Mouse (Mus musculus): Measurements from ENCODE around the gene Tlx2. TPM values are rescaled to one million over a fixed set of nuclear protein-coding genes. Genes with fewer than 3 reads are reported as not detected.

The Tlx2 gene
- polyA plus RNA-seq, 1 experiment from 2014 or later, result 1.9 TPM

DNA sequence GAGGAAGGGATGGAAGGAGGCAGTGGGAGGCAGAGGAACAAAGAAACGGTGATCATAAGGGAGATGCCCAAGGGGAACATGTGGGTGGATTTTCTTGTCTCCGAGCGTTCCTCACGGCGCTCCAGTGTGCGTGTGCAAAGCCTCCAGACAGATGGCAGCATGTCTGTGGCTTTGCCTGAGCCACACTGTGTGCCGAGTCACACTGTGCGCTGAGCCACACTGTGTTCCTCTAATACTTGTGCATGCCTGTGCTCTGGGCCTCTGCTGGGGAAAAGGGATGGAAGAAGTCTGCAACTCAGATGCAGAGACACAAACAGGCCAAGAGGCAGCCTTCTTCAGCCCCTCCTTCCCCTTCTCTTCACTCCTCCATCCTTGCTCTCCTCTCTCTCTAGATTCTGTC lies 42.8 kb downstream of the Tlx2 start:
- H3K4me1 ChIP-seq (ENCODE audit: control insufficient read depth in 2 of 2, insufficient read depth in 2 of 2, low read length in 2 of 2), result peaks cover 8 to 18% of the 10 kb centered on the region in 2 experiments
- H3K9ac ChIP-seq (ENCODE audit: low read length), result no peak overlapping the region
- H3K27ac ChIP-seq (replicated peaks in 1 of 2; ENCODE audit: control insufficient read depth in 1 of 2, insufficient read depth in 1 of 2, low read depth in 2 of 2, low read length in 2 of 2), result no peak overlapping the region
- ATAC-seq (ENCODE audit: insufficient number of reproducible peaks, insufficient read depth, low FRiP score, low read depth), result no peak
- H3K36me3 ChIP-seq (ENCODE audit: control insufficient read depth, insufficient read depth, low read length), result 0 out of 2 replicates have a peak, but pooled peaks cover 4% of the 10 kb centered on the region
- peaks cover 27% of the 10 kb centered on the region for H3K27me3 ChIP-seq (ENCODE audit: control insufficient read depth, insufficient read depth, low read length)
- H3K4me2 ChIP-seq (ENCODE audit: low read length), result no peak overlapping the region
- no peaks in the 10 kb centered on the region for H3K9me3 ChIP-seq (ENCODE audit: control insufficient read depth, low read length)
- H3K4me3 ChIP-seq (ENCODE audit: control insufficient read depth in 1 of 2, insufficient read depth in 1 of 2, low read depth in 1 of 2, low read length in 2 of 2), result no peak overlapping the region
- WGBS, result 76% methylated on average over 8 of the region's 8 CpGs

DNA sequence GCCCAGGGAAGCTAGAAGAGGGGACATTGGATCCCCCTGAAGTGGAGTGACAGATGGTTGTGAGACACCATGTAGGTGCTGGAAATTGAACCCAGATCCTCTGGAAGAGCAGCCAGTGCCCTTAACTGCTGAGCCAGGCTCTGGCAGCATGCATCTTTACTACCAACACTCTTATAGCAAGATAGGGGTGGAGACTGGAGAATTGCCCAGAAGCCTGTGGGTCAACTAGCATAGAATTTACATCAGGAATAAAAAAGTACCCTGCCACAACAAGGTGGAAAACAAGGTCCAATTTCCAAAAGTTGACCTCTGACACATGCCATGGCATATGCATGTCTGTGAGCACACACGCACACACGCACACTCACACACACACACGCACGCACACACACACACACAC lies 44.9 kb downstream of the Tlx2 start:
- Histone ChIP-seq H3K27me3 (ENCODE audit: control insufficient read depth, insufficient read depth, low read length) (peaks cover 16% of the 10 kb centered on the region), H3K9ac (ENCODE audit: low read length) (no peak overlapping the region), H3K4me3 (ENCODE audit: control insufficient read depth in 1 of 2, insufficient read depth in 1 of 2, low read depth in 1 of 2, low read length in 2 of 2) (no peak overlapping the region), H3K9me3 (ENCODE audit: control insufficient read depth, low read length) (no peaks in the 10 kb centered on the region), H3K27ac (replicated peaks in 1 of 2; ENCODE audit: control insufficient read depth in 1 of 2, insufficient read depth in 1 of 2, low read depth in 2 of 2, low read length in 2 of 2) (no peak overlapping the region), H3K4me1 (ENCODE audit: control insufficient read depth in 2 of 2, insufficient read depth in 2 of 2, low read length in 2 of 2) (peaks cover 3 to 13% of the 10 kb centered on the region in 2 experiments; a peak in 3 of 4 replicates), H3K4me2 (ENCODE audit: low read length) (no peak overlapping the region), H3K36me3 (ENCODE audit: control insufficient read depth, insufficient read depth, low read length) (no peaks in the 10 kb centered on the region)
- no peak for ATAC-seq (ENCODE audit: insufficient number of reproducible peaks, insufficient read depth, low FRiP score, low read depth)
- 93% methylated on average over 4 of the region's 4 CpGs for WGBS

DNA sequence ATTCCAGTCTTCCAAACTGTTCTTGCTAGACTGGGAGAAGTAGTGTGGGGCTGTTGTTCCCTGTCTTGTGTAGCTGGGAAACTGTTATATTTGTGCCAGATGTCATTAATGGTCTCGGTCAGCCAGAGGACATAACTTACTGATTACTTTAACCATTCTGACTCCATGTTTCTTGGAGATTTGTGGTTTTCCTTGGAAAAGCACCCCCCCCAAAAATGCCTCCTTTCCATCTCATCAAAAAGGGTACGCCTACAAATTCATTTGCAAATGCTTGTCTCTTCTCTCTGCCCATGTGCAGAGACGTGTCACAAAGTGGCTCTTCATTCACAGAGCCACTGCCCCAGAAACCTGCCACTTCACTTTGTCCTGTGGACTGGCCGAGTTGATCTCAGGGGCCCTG lies 45.7 kb downstream of the Tlx2 start:
- Histone ChIP-seq H3K27ac (replicated peaks in 1 of 2; ENCODE audit: control insufficient read depth in 1 of 2, insufficient read depth in 1 of 2, low read depth in 2 of 2, low read length in 2 of 2) (no peak overlapping the region), H3K4me1 (ENCODE audit: control insufficient read depth in 2 of 2, insufficient read depth in 2 of 2, low read length in 2 of 2) (peaks cover 0 to 6% of the 10 kb centered on the region in 2 experiments; a peak in 1 of 4 replicates), H3K36me3 (ENCODE audit: control insufficient read depth, insufficient read depth, low read length) (no peaks in the 10 kb centered on the region), H3K4me2 (ENCODE audit: low read length) (no peak overlapping the region), H3K9me3 (ENCODE audit: control insufficient read depth, low read length) (no peaks in the 10 kb centered on the region), H3K4me3 (ENCODE audit: control insufficient read depth in 1 of 2, insufficient read depth in 1 of 2, low read depth in 1 of 2, low read length in 2 of 2) (no peak overlapping the region), H3K27me3 (ENCODE audit: control insufficient read depth, insufficient read depth, low read length) (peaks cover 16% of the 10 kb centered on the region), H3K9ac (ENCODE audit: low read length) (no peak overlapping the region)
- WGBS, result 74% methylated on average over 4 of the region's 4 CpGs
- no peak for ATAC-seq (ENCODE audit: insufficient number of reproducible peaks, insufficient read depth, low FRiP score, low read depth)

DNA sequence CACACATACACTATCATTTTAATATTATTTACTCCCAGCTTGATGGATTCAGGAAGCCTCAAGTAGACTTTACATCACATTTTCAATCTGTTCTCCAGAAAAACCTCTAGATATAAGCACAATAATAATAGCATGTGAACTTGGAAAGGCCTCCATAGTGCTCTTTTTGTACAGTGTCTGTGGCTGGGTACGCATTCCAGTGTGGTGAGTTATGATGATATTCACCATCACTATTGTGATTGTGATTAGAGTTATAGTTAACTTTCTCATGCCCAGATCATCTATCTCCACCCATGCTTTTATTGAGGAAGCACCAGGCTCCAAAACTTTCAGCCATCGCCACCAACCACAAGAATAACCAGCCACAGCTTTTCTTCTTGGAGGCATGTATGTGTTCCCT lies 46.3 kb downstream of the Tlx2 start:
- Histone ChIP-seq H3K9ac (ENCODE audit: low read length) (no peak overlapping the region), H3K27ac (replicated peaks in 1 of 2; ENCODE audit: control insufficient read depth in 1 of 2, insufficient read depth in 1 of 2, low read depth in 2 of 2, low read length in 2 of 2) (no peak overlapping the region), H3K4me1 (ENCODE audit: control insufficient read depth in 2 of 2, insufficient read depth in 2 of 2, low read length in 2 of 2) (peaks cover 0 to 6% of the 10 kb centered on the region in 2 experiments; a peak in 1 of 4 replicates), H3K4me2 (ENCODE audit: low read length) (no peak overlapping the region), H3K27me3 (ENCODE audit: control insufficient read depth, insufficient read depth, low read length) (peaks cover 10% of the 10 kb centered on the region), H3K9me3 (ENCODE audit: control insufficient read depth, low read length) (no peaks in the 10 kb centered on the region), H3K4me3 (ENCODE audit: control insufficient read depth in 1 of 2, insufficient read depth in 1 of 2, low read depth in 1 of 2, low read length in 2 of 2) (no peak overlapping the region), H3K36me3 (ENCODE audit: control insufficient read depth, insufficient read depth, low read length) (no peaks in the 10 kb centered on the region)
- 86% methylated on average over 2 of the region's 2 CpGs for WGBS
- no peak for ATAC-seq (ENCODE audit: insufficient number of reproducible peaks, insufficient read depth, low FRiP score, low read depth)

DNA sequence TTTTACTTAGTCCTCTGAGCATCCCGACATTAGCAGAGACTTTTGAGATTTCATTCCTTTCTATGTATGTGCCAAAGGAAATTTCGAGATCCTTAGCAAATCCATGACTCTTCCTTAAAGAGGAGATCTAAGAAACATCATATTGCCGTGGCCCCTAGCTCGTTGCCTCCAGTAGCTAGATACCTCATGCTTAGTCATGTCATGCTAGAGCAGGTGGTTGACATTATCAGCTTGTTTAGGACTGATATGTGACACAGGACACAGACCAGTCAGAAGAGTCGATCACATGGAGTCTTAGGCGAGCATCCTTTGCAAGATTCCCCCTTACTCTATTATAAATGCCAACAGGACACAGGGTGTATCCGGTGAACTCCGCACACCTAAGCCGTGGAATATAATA lies 47.1 kb downstream of the Tlx2 start:
- ATAC-seq (ENCODE audit: insufficient number of reproducible peaks, insufficient read depth, low FRiP score, low read depth), result no peak
- Histone ChIP-seq H3K9ac (ENCODE audit: low read length) (no peak overlapping the region), H3K4me1 (ENCODE audit: control insufficient read depth in 2 of 2, insufficient read depth in 2 of 2, low read length in 2 of 2) (peaks cover 0 to 6% of the 10 kb centered on the region in 2 experiments; a peak in 1 of 4 replicates), H3K4me2 (ENCODE audit: low read length) (no peak overlapping the region), H3K36me3 (ENCODE audit: control insufficient read depth, insufficient read depth, low read length) (no peaks in the 10 kb centered on the region), H3K9me3 (ENCODE audit: control insufficient read depth, low read length) (no peaks in the 10 kb centered on the region), H3K27ac (replicated peaks in 1 of 2; ENCODE audit: control insufficient read depth in 1 of 2, insufficient read depth in 1 of 2, low read depth in 2 of 2, low read length in 2 of 2) (no peak overlapping the region), H3K27me3 (ENCODE audit: control insufficient read depth, insufficient read depth, low read length) (peaks cover 4% of the 10 kb centered on the region; the same call in 1 of the 2 replicates), H3K4me3 (ENCODE audit: control insufficient read depth in 1 of 2, insufficient read depth in 1 of 2, low read depth in 1 of 2, low read length in 2 of 2) (no peak overlapping the region)
- 74% methylated on average over 9 of the region's 9 CpGs for WGBS

GRCm38 (mm10) chr6:83020836-83021593 lies 49.1 kb downstream of the Tlx2 start:
- Histone ChIP-seq H3K27me3 (ENCODE audit: control insufficient read depth, insufficient read depth, low read length) (no peaks in the 10 kb centered on the region), H3K36me3 (ENCODE audit: control insufficient read depth, insufficient read depth, low read length) (no peaks in the 10 kb centered on the region), H3K27ac (replicated peaks in 1 of 2; ENCODE audit: control insufficient read depth in 1 of 2, insufficient read depth in 1 of 2, low read depth in 2 of 2, low read length in 2 of 2) (no peak overlapping the region), H3K4me3 (ENCODE audit: control insufficient read depth in 1 of 2, insufficient read depth in 1 of 2, low read depth in 1 of 2, low read length in 2 of 2) (no peak overlapping the region), H3K4me1 (ENCODE audit: control insufficient read depth in 2 of 2, insufficient read depth in 2 of 2, low read length in 2 of 2) (peaks cover 0 to 7% of the 10 kb centered on the region in 2 experiments; a peak in 1 of 4 replicates), H3K9ac (ENCODE audit: low read length) (no peak overlapping the region), H3K4me2 (ENCODE audit: low read length) (no peak overlapping the region), H3K9me3 (ENCODE audit: control insufficient read depth, low read length) (no peaks in the 10 kb centered on the region)
- ATAC-seq (ENCODE audit: insufficient number of reproducible peaks, insufficient read depth, low FRiP score, low read depth), result no peak
- 71% methylated on average over 4 of the region's 4 CpGs for WGBS

GRCm38 (mm10) chr6:83020121-83020520 lies 50.0 kb downstream of the Tlx2 start:
- no peaks in the 10 kb centered on the region for H3K27me3 ChIP-seq (ENCODE audit: control insufficient read depth, insufficient read depth, low read length)
- H3K9me3 ChIP-seq (ENCODE audit: control insufficient read depth, low read length), result no peaks in the 10 kb centered on the region
- no peak overlapping the region for H3K4me3 ChIP-seq (ENCODE audit: control insufficient read depth in 1 of 2, insufficient read depth in 1 of 2, low read depth in 1 of 2, low read length in 2 of 2)
- no peak for ATAC-seq (ENCODE audit: insufficient number of reproducible peaks, insufficient read depth, low FRiP score, low read depth)
- H3K4me1 ChIP-seq (ENCODE audit: control insufficient read depth in 2 of 2, insufficient read depth in 2 of 2, low read length in 2 of 2), result peaks cover 0 to 7% of the 10 kb centered on the region in 2 experiments; a peak in 1 of 4 replicates
- H3K27ac ChIP-seq (replicated peaks in 1 of 2; ENCODE audit: control insufficient read depth in 1 of 2, insufficient read depth in 1 of 2, low read depth in 2 of 2, low read length in 2 of 2), result no peak overlapping the region
- 92% methylated on average over 6 of the region's 6 CpGs for WGBS
- no peak overlapping the region for H3K4me2 ChIP-seq (ENCODE audit: low read length)
- H3K36me3 ChIP-seq (ENCODE audit: control insufficient read depth, insufficient read depth, low read length), result no peaks in the 10 kb centered on the region
- H3K9ac ChIP-seq (ENCODE audit: low read length), result no peak overlapping the region
